Mouse (Mus musculus) neural tube, embryonic 11.5 days (tissue): ENCODE measurements at regions not wholly inside any gene's neighbourhood (a gene's known extent, or its start where the extent isn't known, plus 50 kb on each side); places are given as distances from the start of the nearest gene placed in this dataset.

Experiments used
- ATAC-seq: fragments of 200-750 bp; cut with Nextera tagmentation; 2 replicates; pipeline ENCODE4 v1.8.0; 2017; ENCODE audit warnings: moderate number of reproducible peaks, mild to moderate bottlenecking, moderate TSS enrichment, moderate library complexity; ENCODE audit not compliant: insufficient read depth, low FRiP score, low TSS enrichment
- DNase-seq: peaks from one replicate; pipeline ENCODE4 v3.0.0-alpha.2; 2015; ENCODE audit warnings: low spot score
- H3K27ac ChIP-seq: fragments of 300-500 bp; sonication (generic); 2 replicates; pipeline ENCODE4 v1.5.1; 2014; ENCODE audit warnings: low read depth, mild to moderate bottlenecking, low read length
- H3K27me3 ChIP-seq: fragments of 300-500 bp; sonication (generic); 2 replicates; pipeline ENCODE4 v1.6.1; 2014; ENCODE audit warnings: mild to moderate bottlenecking, low read length, mixed read lengths; ENCODE audit not compliant: control insufficient read depth, insufficient read depth
- H3K36me3 ChIP-seq: fragments of 300-500 bp; sonication (generic); 2 replicates; pipeline ENCODE4 v1.6.1; 2014; ENCODE audit warnings: mild to moderate bottlenecking, low read length, moderate library complexity, mixed read lengths; ENCODE audit not compliant: control insufficient read depth, insufficient read depth
- H3K4me1 ChIP-seq: fragments of 300-500 bp; sonication (generic); 2 replicates; pipeline ENCODE4 v1.6.1; 2014; ENCODE audit warnings: low read length, mixed read lengths; ENCODE audit not compliant: control insufficient read depth, insufficient read depth
- H3K4me2 ChIP-seq: fragments of 300-500 bp; sonication (generic); 2 replicates; pipeline ENCODE4 v1.6.1; 2014; ENCODE audit warnings: low read depth, mild to moderate bottlenecking, moderate library complexity
- H3K4me3 ChIP-seq: fragments of 300-500 bp; sonication (generic); 2 replicates; pipeline ENCODE4 v1.5.1; 2014; ENCODE audit warnings: low read depth, low read length
- H3K9ac ChIP-seq: fragments of 300-500 bp; sonication (generic); 2 replicates; pipeline ENCODE4 v1.6.1; 2014; ENCODE audit warnings: mild to moderate bottlenecking, low read length
- H3K9me3 ChIP-seq: fragments of 300-500 bp; sonication (generic); 2 replicates; pipeline ENCODE4 v1.6.1; 2016; ENCODE audit warnings: low read length; ENCODE audit not compliant: control insufficient read depth
- WGBS: fragments of 180-500 bp; shearing (Covaris S2); extraction: QIAGEN DNeasy Blood & Tissue Kit; methylation state at CpG from one replicate; pipeline ENCODE4 v1.1.7; 2014; 5-methylcytosine and 5-hydroxymethylcytosine counted together

DNA sequence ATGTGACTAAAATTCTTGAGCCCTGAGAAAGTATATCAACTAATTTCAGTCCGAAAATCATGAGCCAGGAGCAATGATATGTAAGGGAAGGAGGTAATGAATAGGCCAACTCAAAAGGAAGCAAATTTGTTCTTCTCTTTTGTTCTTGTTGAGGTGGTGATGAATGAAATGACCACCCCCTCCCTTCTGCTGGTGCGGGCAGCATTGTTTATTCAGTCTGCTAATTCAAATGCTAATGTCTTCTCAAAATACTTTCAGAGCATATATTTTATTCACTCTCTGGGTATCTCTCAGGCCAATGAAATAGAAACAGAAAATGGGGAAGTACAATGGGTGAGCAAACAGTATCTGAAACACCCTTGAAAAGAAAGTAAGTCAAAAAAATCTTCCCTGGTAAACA is 1870.4 kb downstream of the Pcdh19 start:
- Histone ChIP-seq H3K4me1 (no peaks in the 10 kb centered on the region), H3K27ac (no peak overlapping the region), H3K4me2 (no peak overlapping the region), H3K27me3 (no peaks in the 10 kb centered on the region), H3K36me3 (no peaks in the 10 kb centered on the region), H3K9ac (no peak overlapping the region), H3K4me3 (no peak overlapping the region), H3K9me3 (no peaks in the 10 kb centered on the region)
- ATAC-seq (no peak), DNase-seq (no peak)
- WGBS = 41% methylated on average over 2 of the region's 2 CpGs

DNA sequence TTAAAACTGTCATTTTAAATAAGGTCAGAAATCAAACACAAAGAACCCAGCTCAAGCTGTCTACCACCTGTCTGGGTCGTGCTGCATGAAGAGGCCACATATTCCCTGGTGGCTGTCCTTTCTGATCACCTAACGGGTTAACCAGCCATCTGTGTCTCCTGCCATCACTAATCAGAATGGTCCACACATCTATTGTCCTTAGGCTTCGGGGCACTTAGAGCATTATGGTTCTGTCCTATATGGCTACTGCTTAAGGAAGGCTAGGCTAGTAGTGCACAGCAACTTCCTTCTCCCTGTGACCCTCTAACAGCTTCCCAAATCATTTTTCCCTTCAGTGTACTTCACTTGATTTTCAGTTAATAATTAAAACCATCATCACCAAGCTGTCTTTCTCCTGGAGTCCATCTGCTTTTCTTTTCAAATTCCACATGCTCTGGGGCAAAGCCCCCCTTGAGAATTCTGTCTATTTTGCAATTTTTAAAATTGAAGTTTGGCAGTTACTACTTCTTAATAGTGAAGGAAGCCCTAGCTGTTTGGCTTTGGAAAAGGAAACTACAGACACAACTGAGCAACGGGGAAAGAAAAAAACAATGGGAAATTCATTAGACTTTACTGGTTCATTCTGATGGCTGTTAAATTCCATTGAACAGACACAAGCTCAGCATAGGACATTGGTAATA is 1914.6 kb downstream of the Pcdh19 start:
- DNase-seq = peak; percentile 10
- Histone ChIP-seq H3K36me3 (no peaks in the 10 kb centered on the region), H3K27ac (no peak overlapping the region), H3K4me2 (no peak overlapping the region), H3K27me3 (no peaks in the 10 kb centered on the region), H3K9ac (no peak overlapping the region), H3K4me1 (no peaks in the 10 kb centered on the region), H3K4me3 (no peak overlapping the region), H3K9me3 (no peaks in the 10 kb centered on the region)
- ATAC-seq = no peak
- WGBS = 41% methylated on average over 4 of the region's 4 CpGs
